Mouse (Mus musculus): ENCODE data around the gene Riox2. TPM values are rescaled to one million over a fixed set of nuclear protein-coding genes. Genes with fewer than 3 reads are reported as not detected.

The Riox2 gene
- polyA plus RNA-seq (2015; fragmentation: Nextera tagmentation; extraction: Ambion mirVana) = 26.0 and 29.6 TPM in 2 replicates

- DNase-seq (ENCODE audit: low spot score) = peak; percentile 79
Measured at GRCm38 (mm10) chr16:59471637-59472278, at the start of gene Riox2. Riox2 (plus strand) TSS chr16:59471775.

- no peak for DNase-seq (ENCODE audit: low spot score)
Measured at GRCm38 (mm10) chr16:59427960-59428359, 43.6 kb upstream of the Riox2 start.

GRCm38 (mm10) chr16:59433181-59433580 lies 38.4 kb upstream of the Riox2 start:
- DNase-seq (ENCODE audit: low spot score) = no peak

GRCm38 (mm10) chr16:59444880-59445559 lies 26.6 kb upstream of the Riox2 start:
- DNase-seq (ENCODE audit: low spot score) = no peak

- DNase-seq (ENCODE audit: low spot score) = no peak
Measured at GRCm38 (mm10) chr16:59448181-59448580, 23.4 kb upstream of the Riox2 start.

- DNase-seq (ENCODE audit: low spot score) = no peak
Measured at GRCm38 (mm10) chr16:59449092-59449491, 22.5 kb upstream of the Riox2 start.

- DNase-seq (ENCODE audit: low spot score) = no peak
Measured at GRCm38 (mm10) chr16:59451813-59452212, 19.8 kb upstream of the Riox2 start.

- peak; percentile 15 for DNase-seq (ENCODE audit: low spot score)
Measured at GRCm38 (mm10) chr16:59459259-59459861, 12.2 kb upstream of the Riox2 start.

- DNase-seq (ENCODE audit: low spot score) = no peak
Measured at GRCm38 (mm10) chr16:59463567-59463966, 8.0 kb upstream of the Riox2 start.

GRCm38 (mm10) chr16:59463973-59464372 lies 7.6 kb upstream of the Riox2 start:
- DNase-seq (ENCODE audit: low spot score) = no peak

- peak; percentile 16 for DNase-seq (ENCODE audit: low spot score)
Measured at GRCm38 (mm10) chr16:59469846-59470245, 1.7 kb upstream of the Riox2 start.

GRCm38 (mm10) chr16:59472546-59472945 lies 971 bp downstream of the Riox2 start:
- no peak for DNase-seq (ENCODE audit: low spot score)

- peak; percentile 50 for DNase-seq (ENCODE audit: low spot score)
Measured at GRCm38 (mm10) chr16:59474788-59475187, 3.2 kb downstream of the Riox2 start.

GRCm38 (mm10) chr16:59477955-59478354 lies 6.4 kb downstream of the Riox2 start:
- no peak for DNase-seq (ENCODE audit: low spot score)

GRCm38 (mm10) chr16:59487239-59487638 lies 15.7 kb downstream of the Riox2 start:
- no peak for DNase-seq (ENCODE audit: low spot score)

GRCm38 (mm10) chr16:59487975-59488548 lies 16.5 kb downstream of the Riox2 start:
- no peak for DNase-seq (ENCODE audit: low spot score)

GRCm38 (mm10) chr16:59493199-59493598 lies 21.6 kb downstream of the Riox2 start:
- no peak for DNase-seq (ENCODE audit: low spot score)

- DNase-seq (ENCODE audit: low spot score) = no peak
Measured at GRCm38 (mm10) chr16:59497947-59498346, 26.4 kb downstream of the Riox2 start.

GRCm38 (mm10) chr16:59499180-59499579 lies 27.6 kb downstream of the Riox2 start:
- no peak for DNase-seq (ENCODE audit: low spot score)

- no peak for DNase-seq (ENCODE audit: low spot score)
Measured at GRCm38 (mm10) chr16:59509830-59510229, 38.3 kb downstream of the Riox2 start.

GRCm38 (mm10) chr16:59515169-59515568 lies 43.6 kb downstream of the Riox2 start:
- DNase-seq (ENCODE audit: low spot score) = no peak

GRCm38 (mm10) chr16:59516965-59517364 lies 45.4 kb downstream of the Riox2 start:
- DNase-seq (ENCODE audit: low spot score) = no peak
